Mouse (Mus musculus) 3134 (cell line): Measurements from ENCODE around the gene Ifit2.

Experiments used
- DNase-seq: peaks from one replicate; pipeline ENCODE4 v3.0.0-alpha.2; 2011; ENCODE audit warnings: low spot score; ENCODE audit not compliant: insufficient read length; ENCODE audit errors: extremely low read depth

The Ifit2 gene

DNA sequence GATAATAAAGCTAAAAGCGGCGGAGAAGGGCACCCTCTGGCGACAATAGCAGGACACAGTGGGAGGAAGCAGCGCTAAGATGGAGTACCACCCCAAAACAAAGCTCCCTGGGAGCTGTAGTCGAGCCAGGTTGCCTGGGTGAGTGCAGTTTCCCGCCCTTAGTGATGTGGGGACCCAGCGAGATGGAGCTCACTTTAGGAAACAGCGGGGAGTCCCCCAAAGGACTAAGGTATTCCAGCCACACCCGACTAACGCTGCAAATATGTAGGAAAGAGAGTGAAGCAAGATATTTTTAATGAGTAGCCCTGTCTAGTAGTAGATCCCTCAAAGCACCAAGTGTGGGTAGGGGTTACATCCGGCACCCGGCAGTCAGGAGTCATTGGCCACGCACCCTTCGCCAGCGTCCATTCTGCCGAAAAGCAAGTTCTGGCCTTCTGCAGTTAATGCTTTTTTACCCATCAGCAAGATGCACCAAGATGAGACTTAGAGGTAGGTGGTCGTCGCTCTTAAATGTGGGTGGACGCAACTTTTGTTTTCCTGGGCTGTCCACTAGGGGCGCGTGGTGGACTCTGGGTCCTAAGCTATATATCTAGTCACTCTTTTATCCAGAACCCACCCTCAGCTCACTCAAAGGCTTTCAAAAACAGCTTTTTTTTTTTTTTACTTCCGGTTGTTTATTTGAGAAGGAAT is at the start of gene Ifit2:
Gene Ifit2 (plus strand): TSS at position 161 of the 690 bp plus-strand sequence.
- DNase-seq = peak; percentile 62

GRCm38 (mm10) chr19:34500763-34501162 is 49.7 kb upstream of the Ifit2 start:
- DNase-seq = peak; percentile 56

GRCm38 (mm10) chr19:34505161-34505721 is 45.3 kb upstream of the Ifit2 start:
- no peak for DNase-seq

DNA sequence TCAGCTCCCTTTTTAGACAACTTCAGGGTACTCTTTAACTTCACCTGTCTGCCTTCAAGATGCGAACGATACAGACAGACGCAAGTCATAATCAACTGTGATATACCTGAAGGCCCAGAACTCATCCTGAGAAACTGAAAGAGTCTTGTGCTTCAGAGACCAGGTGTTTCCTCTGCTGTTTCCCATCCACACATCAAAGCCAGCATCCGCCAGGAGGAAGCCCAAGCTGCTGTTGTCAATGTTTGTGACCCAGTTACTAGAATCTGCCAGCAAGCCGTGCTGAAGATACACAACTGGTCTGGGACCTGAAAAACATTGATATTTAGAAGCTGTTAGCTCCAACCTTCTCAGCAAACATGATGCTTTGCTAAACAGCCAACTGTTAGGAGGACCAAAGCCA is 39.8 kb upstream of the Ifit2 start:
- DNase-seq = no peak

DNA sequence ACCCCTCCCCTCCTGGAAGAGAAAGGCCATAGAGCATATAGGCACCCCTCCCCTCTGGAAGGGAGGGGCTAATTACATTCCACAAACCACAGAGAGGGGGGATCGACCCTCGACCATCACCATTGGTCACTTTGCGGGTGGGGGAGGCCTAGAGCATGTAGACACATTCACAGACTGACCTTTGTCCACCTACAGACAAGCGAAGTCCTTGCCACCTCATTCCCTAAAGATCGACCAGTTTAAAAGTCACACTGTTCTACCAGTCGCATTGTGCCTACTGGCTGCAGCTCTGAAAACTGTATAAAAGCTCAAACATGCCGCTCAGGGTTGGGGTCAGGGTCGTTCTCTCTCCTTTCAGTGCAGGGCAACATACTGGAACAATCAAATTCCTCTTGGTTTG is 39.0 kb upstream of the Ifit2 start:
- no peak for DNase-seq

- no peak for DNase-seq
Measured at GRCm38 (mm10) chr19:34515681-34516080, 34.8 kb upstream of the Ifit2 start.

DNA sequence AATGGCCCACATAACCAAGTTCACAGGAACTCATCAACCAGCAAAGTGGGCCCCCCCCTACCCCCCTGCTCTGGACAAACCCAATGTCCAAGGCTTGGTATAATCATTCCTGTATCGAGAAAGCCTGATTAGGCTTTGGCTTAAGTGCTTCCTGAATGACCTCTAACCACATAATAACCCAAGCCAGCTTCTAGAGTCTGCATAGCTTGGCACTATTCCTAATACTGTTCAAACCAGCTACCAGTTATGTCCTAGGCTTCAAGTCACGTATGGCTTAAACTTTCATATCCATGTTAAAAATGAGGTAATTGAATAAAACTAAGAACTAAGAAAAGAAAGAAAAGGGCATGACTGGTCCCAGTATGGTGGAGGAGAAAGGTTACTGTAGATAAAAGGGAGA is 34.1 kb upstream of the Ifit2 start:
- DNase-seq = no peak

DNA sequence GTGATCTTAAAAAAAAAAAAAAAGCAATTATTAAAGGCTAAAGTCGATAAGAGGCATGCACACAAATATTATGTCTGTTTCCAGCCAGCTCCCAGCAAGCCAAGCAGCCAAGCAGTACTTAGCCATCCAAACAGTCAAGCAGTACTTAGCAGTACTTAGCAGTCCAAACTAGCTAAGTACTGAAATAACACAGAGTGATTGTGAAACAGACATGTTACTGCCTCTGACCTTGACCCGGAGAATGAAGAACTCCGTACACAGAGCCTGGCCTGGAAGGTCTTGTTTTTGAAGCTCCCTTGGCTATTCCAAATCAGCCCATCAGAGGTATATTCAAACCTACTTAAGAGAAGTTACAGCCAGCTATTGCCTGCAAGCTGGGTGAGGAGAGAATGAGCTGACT is 33.3 kb upstream of the Ifit2 start:
- no peak for DNase-seq

DNA sequence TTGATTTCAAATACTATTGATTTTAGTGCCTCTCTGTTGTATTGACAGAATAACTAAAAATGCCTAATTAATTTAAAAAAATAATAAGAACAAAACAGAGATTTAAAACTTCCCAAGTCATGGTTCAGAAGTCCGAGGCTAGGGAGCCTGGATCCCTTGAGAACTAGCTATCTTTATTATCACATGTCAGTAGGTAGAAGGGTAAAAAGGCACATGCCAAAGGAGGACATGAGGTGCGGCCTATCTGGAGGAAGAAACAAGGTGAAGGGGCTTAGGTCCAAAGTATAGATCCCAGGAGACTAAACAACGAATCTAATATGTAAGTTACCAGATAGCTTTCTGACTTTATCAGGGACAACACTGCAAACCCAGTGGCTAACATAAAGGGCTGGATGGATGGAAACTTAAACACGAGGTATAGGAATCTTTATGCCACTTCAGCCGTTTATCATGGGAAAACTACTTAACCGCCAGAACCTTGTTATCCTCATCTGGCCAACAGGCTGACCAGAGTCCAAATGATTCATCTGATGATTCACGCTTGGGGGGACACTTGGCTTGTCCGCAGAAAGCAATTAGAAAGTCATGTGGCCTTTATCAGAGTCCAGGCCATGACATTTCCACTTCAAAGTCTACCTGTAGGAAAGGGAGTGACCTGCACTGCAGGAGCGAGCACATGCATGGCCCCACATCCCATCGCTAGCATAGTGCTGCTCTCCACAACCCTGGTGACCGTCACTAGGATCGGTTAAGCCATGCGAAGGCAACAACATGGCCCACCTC is 32.5 kb upstream of the Ifit2 start:
- DNase-seq = peak; percentile 22

- no peak for DNase-seq
Measured at GRCm38 (mm10) chr19:34518786-34519185, 31.7 kb upstream of the Ifit2 start.

DNA sequence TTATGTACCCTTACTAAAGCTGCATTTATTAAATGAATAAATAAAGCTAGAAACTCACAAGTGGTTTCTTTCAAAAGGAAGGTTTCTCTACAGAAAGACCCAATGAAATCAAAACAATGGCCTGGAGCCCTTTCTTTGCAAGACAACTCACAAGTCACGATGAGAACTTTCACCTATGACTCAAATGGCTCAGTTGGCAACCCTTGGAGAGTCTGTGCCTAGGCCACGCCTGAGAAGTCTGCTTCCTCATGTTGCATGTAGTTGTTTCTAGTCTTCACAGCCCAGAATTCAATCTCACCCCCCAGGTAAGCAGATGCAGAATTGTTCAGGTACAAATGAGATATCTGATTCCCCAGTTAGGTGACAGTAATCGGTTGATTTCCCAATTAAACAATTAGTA is 30.8 kb upstream of the Ifit2 start:
- no peak for DNase-seq

DNA sequence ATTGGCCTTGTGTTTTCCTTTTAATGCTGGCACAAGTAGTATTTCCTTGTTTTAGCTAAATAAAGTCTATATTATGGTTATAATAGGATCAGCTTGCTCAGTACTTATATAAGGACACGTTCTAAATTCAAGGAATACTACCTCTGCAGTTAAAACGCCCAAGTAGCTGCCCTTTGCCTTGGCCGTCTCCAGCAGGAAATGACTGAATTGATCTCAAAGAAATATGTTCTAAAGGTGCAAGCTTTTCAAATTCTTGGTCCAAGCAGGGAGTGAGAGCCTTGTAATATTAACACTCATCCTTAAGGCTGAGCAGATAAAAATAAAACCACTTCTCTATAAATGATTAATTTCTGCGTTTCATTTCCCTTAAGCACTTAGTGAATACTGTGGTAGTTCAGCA is 30.4 kb upstream of the Ifit2 start:
- DNase-seq = no peak

DNA sequence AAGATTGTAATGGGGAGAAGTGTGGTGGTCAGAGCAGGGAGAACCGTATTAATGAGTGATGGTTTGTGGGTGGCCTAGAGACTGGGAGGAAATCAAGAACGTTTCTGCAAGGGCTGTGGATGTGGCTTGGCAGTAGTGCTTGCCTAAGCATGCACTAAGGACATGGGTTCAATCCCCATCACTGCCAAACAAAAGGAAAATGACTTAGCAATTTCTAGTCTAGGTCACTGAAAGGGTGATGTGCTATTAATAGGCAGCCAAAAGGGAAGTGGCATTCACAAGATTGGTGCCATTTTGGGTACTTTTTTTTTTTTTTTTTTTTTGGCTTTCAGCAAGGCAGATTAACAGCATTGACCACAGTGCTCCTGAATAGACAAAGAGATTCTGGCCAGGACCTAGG is 29.1 kb upstream of the Ifit2 start:
- DNase-seq = no peak

- DNase-seq = no peak
Measured at GRCm38 (mm10) chr19:34521978-34522377, 28.5 kb upstream of the Ifit2 start.

DNA sequence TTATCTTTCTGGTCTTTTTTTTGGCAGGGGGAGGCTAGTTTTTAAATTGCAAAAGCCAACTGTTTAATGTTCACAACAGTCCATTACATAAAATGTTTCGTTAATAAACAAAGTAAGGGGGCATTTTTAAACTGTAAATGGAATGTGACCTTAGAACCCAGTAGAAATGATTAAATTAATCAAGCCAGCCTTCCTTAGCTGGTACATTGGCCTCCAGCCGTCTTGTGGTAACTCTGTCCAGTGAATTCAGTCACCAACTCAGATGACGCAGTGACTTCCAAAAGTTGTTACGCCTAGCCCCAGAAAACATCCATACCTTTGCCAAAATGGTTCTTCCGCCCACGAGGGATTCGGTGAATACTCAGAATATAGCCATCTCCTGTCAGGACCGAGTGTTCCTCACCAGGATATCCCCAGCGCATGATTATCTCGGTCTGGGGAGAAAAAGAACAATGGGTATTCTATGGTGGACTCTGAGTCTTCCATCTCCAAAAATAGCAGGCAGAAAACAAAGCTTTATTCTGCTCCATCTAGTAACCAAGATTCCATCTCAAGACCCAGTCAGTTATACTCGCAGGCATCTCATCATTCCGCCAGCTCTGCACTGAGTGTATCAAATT is 27.3 kb upstream of the Ifit2 start:
- DNase-seq = no peak

DNA sequence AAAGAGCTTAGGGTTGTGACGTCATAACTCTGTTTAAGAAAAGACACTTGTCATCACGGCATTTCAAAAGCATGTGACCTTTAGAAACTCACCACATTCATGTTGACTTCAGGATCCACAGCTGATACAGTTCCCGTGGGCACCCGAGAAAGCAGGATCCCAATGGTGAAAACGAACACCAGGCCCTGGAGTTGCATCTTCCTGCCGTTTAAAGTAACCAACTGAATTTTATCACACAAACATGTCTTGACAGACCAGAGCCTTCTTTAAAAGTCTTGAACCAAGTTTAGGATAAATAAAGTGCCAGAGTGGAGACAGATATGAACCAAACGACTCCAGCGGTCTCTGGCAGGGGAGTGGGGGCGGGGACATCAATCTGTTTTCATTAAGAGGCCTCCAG is 25.8 kb upstream of the Ifit2 start:
- DNase-seq = no peak

- no peak for DNase-seq
Measured at GRCm38 (mm10) chr19:34526321-34526923, 24.1 kb upstream of the Ifit2 start.

GRCm38 (mm10) chr19:34526941-34527682 is 23.4 kb upstream of the Ifit2 start, which contains the start of gene Lipa:
TSS of gene Lipa (minus strand) at chr19:34527474.
- peak; percentile 90 for DNase-seq

GRCm38 (mm10) chr19:34532061-34532751 is 18.3 kb upstream of the Ifit2 start:
- no peak for DNase-seq

- no peak for DNase-seq
Measured at GRCm38 (mm10) chr19:34539422-34539821, 11.1 kb upstream of the Ifit2 start.
